Mouse (Mus musculus) retina, embryonic 14.5 days (tissue): ENCODE data around the gene Scgb1a1.
"Not testable (repeated sequence)": the region's sequence is repeated elsewhere in the genome, so short reads cannot be mapped to it uniquely, and the experiment has no call there.

ENCODE experiments used
- DNase-seq: peaks from one replicate; pipeline ENCODE4 v3.0.0-alpha.2; 2015; ENCODE audit warnings: low spot score

Gene Scgb1a1

DNA sequence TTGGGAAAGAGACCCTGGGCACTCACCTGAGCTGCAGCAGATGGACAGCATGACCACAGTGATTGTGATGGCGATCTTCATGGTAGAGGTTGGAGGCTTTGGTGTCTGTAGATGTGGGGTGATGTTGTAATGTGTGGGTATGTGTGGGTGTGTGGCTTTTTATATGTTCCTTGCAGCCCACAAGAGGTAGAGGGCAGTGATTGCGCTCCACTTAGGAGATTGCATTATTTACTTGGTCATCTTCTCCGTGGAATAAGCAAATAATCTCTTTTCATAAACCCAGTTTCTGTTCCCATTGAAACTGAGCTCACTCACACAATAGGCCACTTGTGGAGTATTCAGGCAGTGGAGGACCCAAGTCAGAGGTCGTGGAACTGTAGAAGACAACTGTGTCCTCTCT is at the start of gene Scgb1a1:
Scgb1a1 (minus strand) TSS at position 138 of the 400 bp plus-strand sequence.
- DNase-seq = no peak

GRCm38 (mm10) chr19:9137159-9137558 is 49.4 kb upstream of the Scgb1a1 start:
- DNase-seq = no peak

- DNase-seq = peak; percentile 94
Observed at GRCm38 (mm10) chr19:9135512-9136331, 48.0 kb upstream of the Scgb1a1 start, which contains the start of gene Asrgl1. Gene Asrgl1, minus strand, starts transcription at chr19:9135636.

DNA sequence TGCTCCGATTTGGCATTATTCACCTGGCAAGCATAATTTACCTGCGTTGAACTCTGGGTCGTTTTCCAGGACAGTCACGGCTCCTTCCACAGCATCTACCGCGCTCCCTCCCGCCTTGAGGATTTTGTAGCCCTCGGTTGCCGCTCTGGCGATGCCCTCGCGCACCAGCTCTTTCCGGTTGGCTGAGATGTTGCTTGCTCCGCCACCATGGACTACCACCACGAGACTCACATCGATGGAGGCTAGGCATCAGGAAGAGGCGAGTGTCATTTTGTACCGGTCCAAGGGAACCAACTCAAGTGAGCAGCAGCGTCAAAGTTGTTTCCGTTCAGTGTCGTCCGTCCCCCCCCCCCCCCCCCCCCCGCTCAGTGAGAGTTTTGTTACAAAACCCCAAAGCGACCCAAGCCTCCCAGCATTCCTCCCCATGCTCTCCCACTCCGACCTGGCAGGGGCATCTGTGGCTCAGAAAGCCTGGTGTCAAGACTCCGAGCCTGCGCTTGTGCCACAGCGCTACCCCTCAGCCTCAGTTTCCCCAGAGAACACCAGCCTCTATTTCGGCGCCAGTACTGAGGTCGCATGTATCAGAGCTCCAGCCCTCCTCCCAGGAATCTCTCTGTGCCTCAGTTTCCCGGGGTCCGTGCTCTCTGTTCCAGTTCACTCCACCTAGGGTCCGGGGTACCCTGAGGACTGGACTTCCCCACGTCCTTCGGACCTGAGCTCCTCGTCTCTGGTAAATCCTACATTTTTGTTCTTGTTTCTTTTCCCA is 47.2 kb upstream of the Scgb1a1 start:
- DNase-seq = peak; percentile 47

DNA sequence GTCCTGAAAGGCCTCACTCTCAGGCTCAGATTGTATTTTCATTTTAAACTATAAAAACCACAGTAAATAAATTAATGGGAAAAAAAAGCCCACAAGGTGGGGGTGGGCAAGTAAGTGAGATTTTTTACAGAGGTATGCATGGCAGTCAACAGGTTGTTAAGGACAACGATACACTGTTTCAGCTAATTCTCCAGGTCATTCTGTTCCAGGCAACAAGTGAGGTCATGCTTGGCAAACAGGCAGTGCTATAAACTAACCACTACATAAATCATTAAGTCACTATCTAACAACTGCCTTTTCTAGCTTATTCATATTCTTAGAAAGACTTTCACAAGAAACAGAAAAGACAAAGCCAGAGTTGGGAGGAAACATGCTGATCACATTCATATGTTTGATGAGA is 42.2 kb upstream of the Scgb1a1 start:
- no peak for DNase-seq

GRCm38 (mm10) chr19:9128499-9129194 is 40.9 kb upstream of the Scgb1a1 start:
- no peak for DNase-seq

DNA sequence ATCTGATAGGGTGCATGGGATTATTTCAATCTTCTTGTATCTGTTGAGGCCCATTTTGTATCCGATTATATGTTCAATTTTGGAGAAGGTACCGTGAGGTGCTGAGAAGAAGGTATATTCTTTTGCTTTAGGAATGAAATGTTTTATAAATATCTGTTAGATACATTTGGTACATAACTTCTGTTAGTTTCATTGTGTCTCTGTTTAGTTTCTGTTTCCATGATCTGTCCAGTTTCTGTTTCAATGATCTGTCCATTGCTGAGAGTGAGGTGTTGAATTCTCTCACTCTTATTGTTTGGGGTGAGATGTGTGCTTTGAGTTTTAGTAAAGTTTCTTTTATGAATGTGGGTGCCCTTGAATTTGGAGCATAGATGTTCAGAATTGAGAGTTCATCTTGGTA is 36.2 kb upstream of the Scgb1a1 start:
- DNase-seq = not testable (repeated sequence)

GRCm38 (mm10) chr19:9122390-9122789 is 34.6 kb upstream of the Scgb1a1 start:
- DNase-seq = no peak

- no peak for DNase-seq
Observed at GRCm38 (mm10) chr19:9119655-9120425, 32.1 kb upstream of the Scgb1a1 start.

- DNase-seq = no peak
Observed at GRCm38 (mm10) chr19:9117275-9117674, 29.5 kb upstream of the Scgb1a1 start.

DNA sequence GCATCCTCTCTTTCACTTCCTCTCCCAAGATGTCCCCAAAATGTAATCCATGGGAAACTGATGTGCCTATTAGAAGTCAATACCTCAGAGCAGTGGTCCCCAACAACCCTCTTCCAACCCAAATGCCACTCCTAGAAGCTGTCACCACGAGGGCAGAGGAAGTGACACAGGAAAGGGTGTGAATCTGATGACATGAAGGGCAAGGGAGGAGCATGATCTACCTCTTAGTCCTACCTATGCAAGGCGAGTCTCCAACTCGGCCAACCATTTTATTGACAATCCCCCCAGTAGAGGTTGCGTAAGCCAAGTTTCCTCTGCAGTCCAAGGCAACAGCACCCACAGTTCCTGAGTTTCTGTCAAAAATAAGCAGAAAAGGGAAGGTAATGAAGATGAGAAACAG is 28.5 kb upstream of the Scgb1a1 start:
- DNase-seq = no peak

DNA sequence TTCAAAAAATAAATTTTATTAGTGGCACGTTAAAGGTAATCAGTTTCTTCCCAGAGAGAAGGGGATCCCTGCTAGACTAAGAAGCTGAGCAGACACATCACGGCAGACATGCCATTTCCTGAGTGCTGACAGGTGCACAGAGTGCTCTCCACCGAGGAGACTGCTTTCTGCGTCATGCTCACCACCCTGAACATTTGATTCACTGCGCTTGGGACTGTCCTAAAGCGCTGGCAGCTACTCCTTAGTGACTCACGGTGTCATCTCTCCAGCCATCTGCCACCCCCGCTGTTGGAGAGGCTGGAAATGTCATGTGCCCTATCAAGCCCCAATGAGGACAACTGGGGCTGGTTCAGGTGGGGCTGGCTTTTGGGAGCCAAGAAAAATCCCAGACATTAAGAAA is 24.3 kb upstream of the Scgb1a1 start:
- DNase-seq = no peak

GRCm38 (mm10) chr19:9110182-9110869 is 22.6 kb upstream of the Scgb1a1 start:
- DNase-seq = peak; percentile 94

GRCm38 (mm10) chr19:9108536-9108935 is 20.8 kb upstream of the Scgb1a1 start:
- no peak for DNase-seq

- no peak for DNase-seq
Observed at GRCm38 (mm10) chr19:9107379-9107755, 19.6 kb upstream of the Scgb1a1 start.

DNA sequence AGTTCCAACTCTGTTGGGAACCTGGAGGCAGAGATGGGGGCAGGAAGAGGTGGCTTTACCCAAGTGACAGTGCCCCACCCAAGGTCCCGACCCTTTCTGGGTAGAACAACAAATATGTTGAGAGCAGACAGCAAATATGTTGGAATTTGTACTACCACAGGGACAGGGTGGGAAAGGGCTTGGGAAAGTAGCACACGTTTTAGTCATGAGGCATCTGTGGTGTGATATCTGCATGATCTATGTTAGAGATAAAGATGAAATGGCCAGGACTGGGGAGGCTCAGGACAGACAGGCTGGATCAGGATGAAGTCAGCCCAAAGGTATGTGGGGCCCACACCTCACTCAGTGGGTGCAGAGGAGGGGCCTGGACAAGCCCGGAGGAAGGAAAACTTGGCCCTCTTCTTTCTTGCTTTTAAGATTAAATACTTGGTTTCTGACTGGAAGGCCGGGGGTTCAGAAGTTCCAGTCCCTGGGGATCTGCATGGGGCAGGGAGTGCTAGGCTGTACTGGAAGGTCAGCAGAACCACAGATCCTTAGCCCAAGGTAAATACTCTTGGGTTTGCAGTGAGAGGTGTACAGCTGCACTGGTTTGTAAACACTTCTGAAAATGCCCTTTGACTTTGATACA is 19.1 kb upstream of the Scgb1a1 start:
- DNase-seq = no peak

DNA sequence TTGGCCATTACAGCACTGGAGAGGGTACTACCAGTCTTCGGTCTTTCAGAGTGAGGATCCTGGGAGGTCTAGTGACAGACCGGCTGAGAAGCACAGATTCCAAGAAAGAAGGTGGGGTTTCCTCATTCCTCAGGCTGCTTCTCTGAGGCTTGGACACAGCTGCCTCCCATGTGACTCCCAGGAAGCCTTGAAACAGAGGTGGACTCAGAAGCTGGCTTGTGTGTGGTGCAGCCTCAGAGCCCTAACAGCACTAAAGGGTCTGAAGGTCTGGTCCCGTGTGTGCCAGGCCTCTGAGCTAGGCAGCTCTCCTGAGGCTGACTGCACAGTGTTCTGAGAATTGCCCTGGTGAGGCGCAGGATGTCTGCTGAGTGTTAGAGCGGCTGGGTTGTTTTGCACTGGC is 18.3 kb upstream of the Scgb1a1 start:
- no peak for DNase-seq

GRCm38 (mm10) chr19:9105101-9105685 is 17.4 kb upstream of the Scgb1a1 start:
- DNase-seq = no peak

DNA sequence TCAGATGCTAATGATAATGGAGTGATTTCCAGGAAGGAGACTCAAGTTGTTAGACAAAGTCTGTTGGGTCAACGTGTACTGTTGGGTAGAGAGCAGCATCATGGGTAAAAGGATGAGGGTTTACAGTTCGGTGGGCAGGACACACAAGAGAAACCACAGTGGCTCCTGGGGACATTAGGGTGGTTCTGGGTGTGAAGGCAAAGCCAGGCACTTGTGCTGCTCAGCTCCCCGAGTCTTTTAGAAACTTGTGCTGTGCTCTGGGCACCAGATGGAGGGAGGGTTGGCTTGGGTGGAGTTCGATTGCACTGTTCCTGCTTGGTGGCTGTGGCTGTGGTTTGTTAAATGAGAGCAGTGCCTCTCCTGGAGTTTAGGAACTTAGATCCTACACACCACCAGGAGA is 16.2 kb upstream of the Scgb1a1 start:
- DNase-seq = no peak

GRCm38 (mm10) chr19:9101062-9101457 is 13.3 kb upstream of the Scgb1a1 start:
- DNase-seq = no peak
